Mouse (Mus musculus): ENCODE results near the gene Dirc2. TPM values are rescaled to one million over a fixed set of nuclear protein-coding genes. Genes with fewer than 3 reads are reported as not detected.

The Dirc2 gene
- polyA plus RNA-seq (2015; fragmentation: Nextera tagmentation; extraction: Ambion mirVana), result 10.6 and 11.1 TPM in 2 replicates

DNA sequence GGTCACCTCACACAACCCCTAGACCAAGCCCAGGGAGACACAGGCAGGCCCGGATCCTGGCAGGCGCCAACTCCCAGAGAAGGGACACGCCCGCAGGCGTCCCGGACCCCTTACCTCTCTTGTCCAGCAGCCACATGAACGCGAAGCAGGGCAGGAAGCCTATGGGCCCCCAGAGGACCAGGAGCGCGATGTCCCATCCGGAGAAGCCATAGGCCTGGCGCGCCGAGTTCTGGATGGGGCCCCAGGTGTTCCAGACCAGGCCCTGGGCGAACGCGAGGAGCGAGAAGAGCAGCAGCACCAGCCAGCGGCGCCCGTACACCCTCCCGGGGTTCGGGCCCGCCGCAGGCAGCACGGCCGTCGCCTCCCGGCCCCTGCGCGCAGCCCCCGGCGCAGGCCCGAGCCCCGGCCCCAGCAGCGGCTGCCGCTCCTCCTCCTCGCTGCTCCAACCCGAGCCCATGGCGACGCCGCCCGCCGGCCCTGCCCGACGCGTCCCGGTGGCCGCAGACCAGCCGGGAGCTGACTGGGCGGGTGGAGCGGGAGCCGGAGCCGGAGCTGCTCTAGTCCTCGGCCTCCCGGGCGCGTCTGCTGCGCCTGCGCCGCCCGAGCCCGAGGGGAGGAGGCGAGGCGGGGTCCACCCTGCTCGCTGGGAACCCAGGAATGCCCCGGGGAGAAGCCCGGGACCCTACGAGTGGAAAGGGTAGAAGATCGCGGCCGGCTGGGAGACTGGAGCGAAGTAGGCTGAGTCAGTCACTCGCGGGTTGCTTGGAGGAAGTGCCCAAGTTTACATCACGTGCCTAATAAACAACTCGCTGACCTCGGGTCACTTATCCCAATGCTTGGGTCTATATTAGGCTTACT is at the start of gene Dirc2:
Gene Dirc2, minus strand, starts transcription at position 572 of the 858 bp plus-strand sequence.
- Histone ChIP-seq H3K4me3 (peak within 1 kb of the TSS; percentile 81), H3K9me3 (no peaks in the 10 kb centered on the region), H3K36me3 (0 out of 2 replicates have a peak, but pooled peaks cover 4% of the 10 kb centered on the region), H3K4me1 (peaks cover 36% of the 10 kb centered on the region), H3K27ac (replicated peaks) (peak within 1 kb of the TSS; percentile 82), H3K9ac (peak within 1 kb of the TSS; percentile 96), H3K4me2 (peak within 1 kb of the TSS; percentile 89), H3K27me3 (replicated peaks) (no peaks in the 10 kb centered on the region)
- peak; percentile 70 for ATAC-seq (ENCODE audit: extremely low read depth, insufficient number of reproducible peaks, low FRiP score, low TSS enrichment)
- WGBS, result under 1% methylated on average over 68 of the region's 78 CpGs

DNA sequence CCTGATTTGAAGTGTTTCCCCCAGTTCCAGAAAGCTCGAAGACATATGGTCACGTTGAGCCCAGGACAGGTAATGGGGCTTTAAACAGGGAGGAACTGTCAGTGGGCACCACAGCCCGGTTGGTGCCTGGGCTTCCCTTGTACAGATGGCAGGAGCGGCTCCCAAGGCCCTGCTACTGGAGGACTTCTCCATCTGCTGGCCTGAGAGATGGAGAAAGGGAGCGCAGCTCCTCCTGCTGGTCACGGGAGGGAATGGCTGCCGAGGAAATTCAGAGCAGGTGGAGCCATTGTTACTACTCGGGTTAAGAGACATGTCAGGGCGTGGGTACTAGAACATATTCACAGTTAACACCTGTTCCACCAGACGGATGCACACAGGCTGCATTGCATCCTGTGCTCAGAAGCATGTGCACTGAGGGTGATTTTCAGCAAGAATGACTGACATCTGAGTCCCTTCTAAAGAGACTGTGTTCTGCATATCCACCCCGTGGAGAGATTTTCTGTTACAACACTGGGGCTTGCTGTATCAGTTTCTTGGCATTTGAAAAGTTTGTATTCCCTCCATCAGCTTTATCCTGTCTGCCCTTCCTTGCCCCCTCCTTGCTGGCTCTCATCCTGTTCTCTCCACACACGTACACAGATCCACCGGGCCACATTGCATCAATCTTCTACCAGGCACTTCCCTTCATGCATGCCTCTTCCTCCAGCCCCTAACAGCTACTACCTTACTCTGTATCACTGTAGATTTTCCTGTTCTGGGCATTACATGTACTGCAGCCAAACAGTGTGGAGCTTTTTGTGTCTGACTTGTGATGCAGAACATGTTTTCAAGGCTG is 48.3 kb upstream of the Dirc2 start:
- 37% methylated on average over 13 of the region's 13 CpGs for WGBS
- H3K27me3 ChIP-seq (replicated peaks), result no peaks in the 10 kb centered on the region
- peak; percentile 19; the same call in 1 of the 2 replicates for ATAC-seq (ENCODE audit: extremely low read depth, insufficient number of reproducible peaks, low FRiP score, low TSS enrichment)
- H3K27ac ChIP-seq (replicated peaks), result no peak overlapping the region
- H3K9me3 ChIP-seq, result no peaks in the 10 kb centered on the region
- peaks cover 33% of the 10 kb centered on the region for H3K36me3 ChIP-seq
- no peak overlapping the region for H3K9ac ChIP-seq
- H3K4me3 ChIP-seq, result no peak overlapping the region
- no peaks in the 10 kb centered on the region for H3K4me1 ChIP-seq
- no peak overlapping the region for H3K4me2 ChIP-seq

- H3K9ac ChIP-seq, result no peak overlapping the region
- H3K27me3 ChIP-seq (replicated peaks), result no peaks in the 10 kb centered on the region
- no peaks in the 10 kb centered on the region for H3K9me3 ChIP-seq
- no peak overlapping the region for H3K27ac ChIP-seq (replicated peaks)
- H3K36me3 ChIP-seq, result peaks cover 9% of the 10 kb centered on the region
- no peak for ATAC-seq (ENCODE audit: extremely low read depth, insufficient number of reproducible peaks, low FRiP score, low TSS enrichment)
- no peak overlapping the region for H3K4me3 ChIP-seq
- 55% methylated on average over 3 of the region's 3 CpGs for WGBS
- no peak overlapping the region for H3K4me2 ChIP-seq
- H3K4me1 ChIP-seq, result no peaks in the 10 kb centered on the region
Observed at GRCm38 (mm10) chr16:35813119-35813518, 44.0 kb upstream of the Dirc2 start.

GRCm38 (mm10) chr16:35808838-35809237 is 39.7 kb upstream of the Dirc2 start:
- H3K9ac ChIP-seq, result no peak overlapping the region
- no peaks in the 10 kb centered on the region for H3K9me3 ChIP-seq
- H3K36me3 ChIP-seq, result peaks cover 6% of the 10 kb centered on the region
- 94% methylated on average over 2 of the region's 2 CpGs for WGBS
- no peaks in the 10 kb centered on the region for H3K27me3 ChIP-seq (replicated peaks)
- peaks cover 7% of the 10 kb centered on the region; the same call in 1 of the 2 replicates for H3K4me1 ChIP-seq
- ATAC-seq (ENCODE audit: extremely low read depth, insufficient number of reproducible peaks, low FRiP score, low TSS enrichment), result no peak
- H3K27ac ChIP-seq (replicated peaks), result no peak overlapping the region
- H3K4me2 ChIP-seq, result no peak overlapping the region
- H3K4me3 ChIP-seq, result no peak overlapping the region

DNA sequence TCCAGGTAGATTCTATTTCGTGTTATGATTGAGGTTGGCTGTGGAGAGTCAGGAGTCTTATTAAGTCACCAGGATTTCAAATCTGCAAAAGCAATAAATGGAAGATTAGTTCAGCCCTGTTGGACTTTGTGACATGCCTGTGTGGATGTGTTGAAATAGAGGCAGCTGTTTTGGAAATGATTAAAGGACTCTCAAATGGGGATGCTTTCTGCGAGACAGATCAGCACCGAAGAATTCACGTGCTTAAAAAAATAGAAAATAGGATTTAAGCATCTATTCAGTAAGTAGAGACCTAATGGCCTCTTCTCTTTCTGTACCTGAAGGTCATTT is 38.5 kb upstream of the Dirc2 start:
- no peak overlapping the region for H3K4me3 ChIP-seq
- H3K27ac ChIP-seq (replicated peaks), result no peak overlapping the region
- H3K4me2 ChIP-seq, result peak overlapping the region; percentile 11; the same call in 1 of the 2 replicates
- H3K9me3 ChIP-seq, result no peaks in the 10 kb centered on the region
- H3K9ac ChIP-seq, result no peak overlapping the region
- ATAC-seq (ENCODE audit: extremely low read depth, insufficient number of reproducible peaks, low FRiP score, low TSS enrichment), result no peak
- peaks cover 6% of the 10 kb centered on the region for H3K36me3 ChIP-seq
- H3K27me3 ChIP-seq (replicated peaks), result no peaks in the 10 kb centered on the region
- 81% methylated on average over 4 of the region's 4 CpGs for WGBS
- peaks cover 11% of the 10 kb centered on the region for H3K4me1 ChIP-seq

DNA sequence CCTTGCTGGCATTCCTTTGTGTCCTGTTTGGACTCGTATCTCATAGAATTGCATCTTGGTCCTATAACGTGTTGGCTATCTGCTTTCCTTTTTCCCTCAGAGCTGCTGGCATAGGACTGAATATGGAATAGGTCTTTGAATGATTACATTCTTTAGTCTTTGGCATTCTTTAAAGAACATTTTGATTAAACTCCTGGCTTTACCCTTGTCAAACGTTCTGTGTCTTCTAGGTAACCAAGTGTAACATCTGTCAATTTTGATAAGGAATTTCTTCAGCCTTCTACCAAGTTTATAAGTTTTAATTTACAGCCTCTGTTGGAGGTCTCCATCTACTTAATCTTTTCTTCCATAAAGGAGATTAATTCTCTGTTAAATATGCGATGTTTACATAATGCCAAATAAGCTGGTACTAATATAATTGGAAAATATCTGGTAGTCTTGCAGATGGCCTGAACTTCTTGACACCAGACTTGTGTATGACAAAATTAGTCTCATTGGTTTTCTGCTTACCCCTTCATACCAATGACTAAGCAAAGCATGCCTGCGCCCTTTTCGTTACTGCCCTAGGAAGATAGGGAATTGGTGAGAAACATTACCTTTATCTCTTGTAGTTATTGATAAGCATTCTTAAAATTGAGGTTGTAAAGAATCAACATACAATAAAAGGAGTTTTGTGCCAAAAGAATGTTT is 38.0 kb upstream of the Dirc2 start:
- ATAC-seq (ENCODE audit: extremely low read depth, insufficient number of reproducible peaks, low FRiP score, low TSS enrichment), result no peak
- no peak overlapping the region for H3K27ac ChIP-seq (replicated peaks)
- peaks cover 6% of the 10 kb centered on the region for H3K36me3 ChIP-seq
- H3K4me2 ChIP-seq, result peak overlapping the region; percentile 11; the same call in 1 of the 2 replicates
- WGBS, result 65% methylated on average over 6 of the region's 6 CpGs
- no peak overlapping the region for H3K9ac ChIP-seq
- peaks cover 14% of the 10 kb centered on the region for H3K4me1 ChIP-seq
- H3K27me3 ChIP-seq (replicated peaks), result no peaks in the 10 kb centered on the region
- H3K9me3 ChIP-seq, result no peaks in the 10 kb centered on the region
- H3K4me3 ChIP-seq, result no peak overlapping the region

- Histone ChIP-seq H3K9me3 (peaks cover 10% of the 10 kb centered on the region), H3K27me3 (replicated peaks) (no peaks in the 10 kb centered on the region), H3K4me2 (no peak overlapping the region), H3K36me3 (peaks cover 33% of the 10 kb centered on the region), H3K27ac (replicated peaks) (no peak overlapping the region), H3K4me3 (no peak overlapping the region), H3K9ac (no peak overlapping the region), H3K4me1 (peaks cover 17% of the 10 kb centered on the region)
- no peak for ATAC-seq (ENCODE audit: extremely low read depth, insufficient number of reproducible peaks, low FRiP score, low TSS enrichment)
- WGBS, result 89% methylated on average over 4 of the region's 4 CpGs
Observed at GRCm38 (mm10) chr16:35803723-35804122, 34.6 kb upstream of the Dirc2 start.

DNA sequence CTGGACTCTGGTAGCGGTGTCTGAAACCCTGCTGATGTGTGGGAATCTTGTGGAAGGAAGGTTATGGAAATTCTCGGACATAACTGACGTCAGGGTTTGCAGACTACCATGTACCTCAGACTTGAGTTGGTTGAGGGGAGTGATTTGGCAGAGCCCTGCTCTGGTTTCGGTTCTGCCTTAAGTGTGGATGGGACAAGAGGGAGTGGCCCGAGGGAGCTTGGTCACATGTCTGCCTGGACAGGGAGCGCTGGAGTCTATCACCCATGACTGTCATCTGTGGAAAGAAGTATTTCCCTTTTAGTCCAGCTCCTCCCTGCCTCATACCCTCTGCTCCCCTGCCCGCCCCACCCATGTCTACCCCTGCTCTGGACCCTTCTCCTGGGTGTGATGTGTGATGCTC is 33.0 kb upstream of the Dirc2 start:
- H3K36me3 ChIP-seq, result peaks cover 40% of the 10 kb centered on the region
- H3K9me3 ChIP-seq, result peaks cover 10% of the 10 kb centered on the region
- no peak overlapping the region for H3K4me2 ChIP-seq
- 71% methylated on average over 7 of the region's 7 CpGs for WGBS
- H3K27me3 ChIP-seq (replicated peaks), result no peaks in the 10 kb centered on the region
- no peak overlapping the region for H3K9ac ChIP-seq
- H3K4me1 ChIP-seq, result peaks cover 17% of the 10 kb centered on the region
- no peak overlapping the region for H3K4me3 ChIP-seq
- no peak overlapping the region for H3K27ac ChIP-seq (replicated peaks)
- ATAC-seq (ENCODE audit: extremely low read depth, insufficient number of reproducible peaks, low FRiP score, low TSS enrichment), result no peak

DNA sequence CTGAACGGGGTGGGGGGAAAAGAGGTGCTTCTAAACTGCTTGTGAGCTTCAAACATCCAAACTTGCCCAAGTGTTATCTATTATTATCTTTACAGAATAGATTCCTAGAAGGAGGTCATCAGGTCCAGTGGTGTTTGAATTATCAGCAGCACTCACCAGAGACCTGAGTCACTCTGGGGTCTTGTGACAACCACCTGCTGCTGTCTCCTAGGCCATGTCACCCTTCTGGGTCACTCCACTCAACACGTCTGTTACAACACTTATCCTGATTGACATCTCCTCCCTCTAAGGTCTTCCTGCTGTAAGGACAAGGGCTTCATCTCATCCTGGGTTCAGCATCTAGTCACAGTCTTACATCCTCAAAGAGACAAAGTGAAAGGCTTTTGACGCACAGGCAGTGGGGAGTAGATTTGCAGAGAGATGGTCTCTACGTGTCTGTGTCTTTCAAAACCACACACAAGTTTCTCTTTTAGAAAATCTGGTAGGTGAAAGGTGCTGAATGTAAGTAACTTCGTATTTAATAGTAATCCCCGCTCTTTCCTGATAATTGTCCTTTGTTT is 22.9 kb upstream of the Dirc2 start:
- no peak overlapping the region for H3K9ac ChIP-seq
- peaks cover 15% of the 10 kb centered on the region for H3K36me3 ChIP-seq
- no peaks in the 10 kb centered on the region for H3K9me3 ChIP-seq
- WGBS, result 70% methylated on average over 6 of the region's 6 CpGs
- no peak for ATAC-seq (ENCODE audit: extremely low read depth, insufficient number of reproducible peaks, low FRiP score, low TSS enrichment)
- H3K27me3 ChIP-seq (replicated peaks), result no peaks in the 10 kb centered on the region
- H3K4me1 ChIP-seq, result peaks cover 31% of the 10 kb centered on the region
- H3K4me3 ChIP-seq, result no peak overlapping the region
- no peak overlapping the region for H3K4me2 ChIP-seq
- H3K27ac ChIP-seq (replicated peaks), result no peak overlapping the region

GRCm38 (mm10) chr16:35788330-35788729 is 19.2 kb upstream of the Dirc2 start:
- H3K4me3 ChIP-seq, result no peak overlapping the region
- peak overlapping the region; percentile 67 for H3K27ac ChIP-seq (replicated peaks)
- H3K9ac ChIP-seq, result no peak overlapping the region
- no peaks in the 10 kb centered on the region for H3K9me3 ChIP-seq
- H3K4me2 ChIP-seq, result peak overlapping the region; percentile 10
- peaks cover 38% of the 10 kb centered on the region for H3K4me1 ChIP-seq
- ATAC-seq (ENCODE audit: extremely low read depth, insufficient number of reproducible peaks, low FRiP score, low TSS enrichment), result no peak; the same call in 1 of the 2 replicates
- H3K27me3 ChIP-seq (replicated peaks), result no peaks in the 10 kb centered on the region
- 49% methylated on average over 6 of the region's 6 CpGs for WGBS
- peaks cover 15% of the 10 kb centered on the region for H3K36me3 ChIP-seq

Data from heart, embryonic 13.5 days (tissue).